Mouse (Mus musculus) forebrain, embryonic 14.5 days (tissue): Measurements from ENCODE around the gene Mei1. TPM values are rescaled to one million over a fixed set of nuclear protein-coding genes. Genes with fewer than 3 reads are reported as not detected.

Source experiments
- ATAC-seq: fragments of 200-750 bp; cut with Nextera tagmentation; 2 replicates; pipeline ENCODE4 v1.8.0; 2017; ENCODE audit warnings: mild to moderate bottlenecking, moderate library complexity
- DNase-seq: peaks from one replicate; pipeline ENCODE4 v3.0.0-alpha.2; 2015; ENCODE audit warnings: low spot score
- H3K27ac ChIP-seq: fragments of 300-500 bp; sonication (generic); 2 replicates; pipeline ENCODE4 v1.5.1; 2014; ENCODE audit warnings: low read depth, mild to moderate bottlenecking, control low read depth, low read length, moderate library complexity
- H3K27me3 ChIP-seq: fragments of 300-500 bp; sonication (generic); replicated peaks from 2 replicates; pipeline ENCODE4 v1.6.1; 2014; ENCODE audit warnings: low read length, control low read depth, mixed read lengths; ENCODE audit not compliant: control insufficient read depth, insufficient read depth
- H3K36me3 ChIP-seq: fragments of 300-500 bp; sonication (generic); 2 replicates; pipeline ENCODE4 v1.6.1; 2014; ENCODE audit warnings: low read length, control low read depth; ENCODE audit not compliant: control insufficient read depth, insufficient read depth
- H3K4me1 ChIP-seq: fragments of 300-500 bp; sonication (generic); 2 replicates; pipeline ENCODE4 v1.6.1; 2014; ENCODE audit warnings: antibody characterized with exemption, low read length, control low read depth; ENCODE audit not compliant: control insufficient read depth, insufficient read depth
- H3K4me2 ChIP-seq: fragments of 300-500 bp; sonication (generic); 2 replicates; pipeline ENCODE4 v1.6.1; 2014; ENCODE audit warnings: mild to moderate bottlenecking, control low read depth, low read length
- H3K4me3 ChIP-seq: fragments of 300-500 bp; sonication (generic); 2 replicates; pipeline ENCODE4 v1.5.1; 2014; ENCODE audit warnings: low read depth, low read length, control low read depth
- H3K9ac ChIP-seq: fragments of 300-500 bp; sonication (generic); 2 replicates; pipeline ENCODE4 v1.6.1; 2014; ENCODE audit warnings: mild to moderate bottlenecking, low read length, control low read depth, moderate library complexity
- H3K9me3 ChIP-seq: fragments of 300-500 bp; sonication (generic); replicated peaks from 2 replicates; pipeline ENCODE4 v1.6.1; 2016; ENCODE audit warnings: low read length, control low read depth, mixed read lengths; ENCODE audit not compliant: control insufficient read depth
- WGBS: fragments of 180-500 bp; shearing (Covaris S2); extraction: QIAGEN DNeasy Blood & Tissue Kit; methylation state at CpG from one replicate; pipeline ENCODE4 v1.1.7; 2014; 5-methylcytosine and 5-hydroxymethylcytosine counted together
- polyA plus RNA-seq: library from polyadenylated mRNA; unstranded; fragments of >200 nt; fragmentation: Nextera tagmentation; extraction: Ambion mirVana; gene quantifications from 2 replicates; pipeline ENCODE4 v1.2.1, GENCODE M21; 2014

Gene Mei1
- polyA plus RNA-seq, 1 experiment from 2014 or later: not detected

GRCm38 (mm10) chr15:82144157-82144556, 74.4 kb downstream of the Mei1 start:
- ATAC-seq (no peak), DNase-seq (no peak)
- Histone ChIP-seq H3K4me2 (no peak overlapping the region), H3K4me1 (peaks cover 21% of the 10 kb centered on the region), H3K4me3 (no peak overlapping the region), H3K9me3 (no peaks in the 10 kb centered on the region), H3K27ac (peak overlapping the region; percentile 15; the same call in 1 of the 2 replicates), H3K36me3 (peaks cover 9% of the 10 kb centered on the region), H3K27me3 (no peaks in the 10 kb centered on the region), H3K9ac (no peak overlapping the region)
- WGBS: 78% methylated on average over 5 of the region's 5 CpGs

- H3K9ac ChIP-seq: no peak overlapping the region
- peaks cover 9% of the 10 kb centered on the region for H3K36me3 ChIP-seq
- no peak for ATAC-seq
- peaks cover 25% of the 10 kb centered on the region for H3K4me1 ChIP-seq
- 38% methylated on average over 2 of the region's 2 CpGs for WGBS
- no peaks in the 10 kb centered on the region for H3K27me3 ChIP-seq
- H3K4me3 ChIP-seq: no peak overlapping the region
- H3K27ac ChIP-seq: peak overlapping the region; percentile 95
- H3K9me3 ChIP-seq: no peaks in the 10 kb centered on the region
- no peak for DNase-seq
- H3K4me2 ChIP-seq: no peak overlapping the region
These were observed 75.6 kb downstream of the Mei1 start for GRCm38 (mm10) chr15:82145408-82145807.

GRCm38 (mm10) chr15:82145851-82146769, 76.3 kb downstream of the Mei1 start:
- WGBS: 7% methylated on average over 11 of the region's 11 CpGs
- Histone ChIP-seq H3K9ac (peak overlapping the region; percentile 41), H3K36me3 (peaks cover 9% of the 10 kb centered on the region), H3K4me1 (peaks cover 27% of the 10 kb centered on the region), H3K27ac (peak overlapping the region; percentile 95), H3K9me3 (no peaks in the 10 kb centered on the region), H3K4me2 (peak overlapping the region; percentile 55), H3K27me3 (no peaks in the 10 kb centered on the region), H3K4me3 (peak overlapping the region; percentile 88)
- DNase-seq: peak; percentile 20
- ATAC-seq: no peak

GRCm38 (mm10) chr15:82146770-82147610, 77.2 kb downstream of the Mei1 start, which contains the start of gene Srebf2:
TSS of gene Srebf2 (plus strand) at chr15:82147181.
- under 1% methylated on average over 75 of the region's 79 CpGs for WGBS
- peak within 1 kb of the TSS; percentile 88 for H3K4me3 ChIP-seq
- H3K4me2 ChIP-seq: peak within 1 kb of the TSS; percentile 89
- peak within 1 kb of the TSS; percentile 87 for H3K9ac ChIP-seq
- peaks cover 28% of the 10 kb centered on the region for H3K4me1 ChIP-seq
- peak within 1 kb of the TSS; percentile 98 for H3K27ac ChIP-seq
- peaks cover 8% of the 10 kb centered on the region; the same call in 1 of the 2 replicates for H3K36me3 ChIP-seq
- peak; percentile 100 for DNase-seq
- H3K27me3 ChIP-seq: no peaks in the 10 kb centered on the region
- H3K9me3 ChIP-seq: no peaks in the 10 kb centered on the region
- ATAC-seq: peak; percentile 97

GRCm38 (mm10) chr15:82147611-82148111, 77.9 kb downstream of the Mei1 start:
- Histone ChIP-seq H3K27me3 (no peaks in the 10 kb centered on the region), H3K4me3 (peak overlapping the region; percentile 88), H3K9ac (peak overlapping the region; percentile 87), H3K9me3 (no peaks in the 10 kb centered on the region), H3K27ac (peak overlapping the region; percentile 98), H3K4me1 (peaks cover 31% of the 10 kb centered on the region), H3K36me3 (peaks cover 8% of the 10 kb centered on the region; the same call in 1 of the 2 replicates), H3K4me2 (peak overlapping the region; percentile 89)
- ATAC-seq (peak; percentile 3; the same call in 1 of the 2 replicates), DNase-seq (peak; percentile 62)
- WGBS: 1% methylated on average over 43 of the region's 50 CpGs

GRCm38 (mm10) chr15:82148510-82148911, 78.7 kb downstream of the Mei1 start:
- Histone ChIP-seq H3K27ac (peak overlapping the region; percentile 98), H3K4me3 (peak overlapping the region; percentile 88), H3K9me3 (no peaks in the 10 kb centered on the region), H3K36me3 (peaks cover 8% of the 10 kb centered on the region; the same call in 1 of the 2 replicates), H3K4me2 (peak overlapping the region; percentile 89), H3K4me1 (peaks cover 34% of the 10 kb centered on the region), H3K9ac (peak overlapping the region; percentile 87), H3K27me3 (no peaks in the 10 kb centered on the region)
- peak; percentile 10 for DNase-seq
- 13% methylated on average over 9 of the region's 9 CpGs for WGBS
- ATAC-seq: no peak

- no peaks in the 10 kb centered on the region for H3K27me3 ChIP-seq
- H3K36me3 ChIP-seq: peaks cover 8% of the 10 kb centered on the region; the same call in 1 of the 2 replicates
- no peak overlapping the region for H3K4me3 ChIP-seq
- DNase-seq: no peak
- H3K9ac ChIP-seq: no peak overlapping the region
- H3K4me1 ChIP-seq: peaks cover 34% of the 10 kb centered on the region
- no peak for ATAC-seq
- H3K27ac ChIP-seq: no peak overlapping the region
- no peaks in the 10 kb centered on the region for H3K9me3 ChIP-seq
- no peak overlapping the region for H3K4me2 ChIP-seq
These were observed 80.2 kb downstream of the Mei1 start for GRCm38 (mm10) chr15:82150042-82150441.

- Histone ChIP-seq H3K4me1 (peaks cover 28% of the 10 kb centered on the region), H3K4me2 (no peak overlapping the region), H3K27me3 (no peaks in the 10 kb centered on the region), H3K9me3 (no peaks in the 10 kb centered on the region), H3K4me3 (no peak overlapping the region), H3K27ac (no peak overlapping the region), H3K9ac (no peak overlapping the region), H3K36me3 (peaks cover 8% of the 10 kb centered on the region; the same call in 1 of the 2 replicates)
- DNase-seq (no peak), ATAC-seq (no peak)
- WGBS: 90% methylated on average over 4 of the region's 4 CpGs
These were observed 81.4 kb downstream of the Mei1 start for GRCm38 (mm10) chr15:82151176-82151575.
